21 mouse cellular contexts compared by ENCODE assay signal in the genomic region with DNA sequence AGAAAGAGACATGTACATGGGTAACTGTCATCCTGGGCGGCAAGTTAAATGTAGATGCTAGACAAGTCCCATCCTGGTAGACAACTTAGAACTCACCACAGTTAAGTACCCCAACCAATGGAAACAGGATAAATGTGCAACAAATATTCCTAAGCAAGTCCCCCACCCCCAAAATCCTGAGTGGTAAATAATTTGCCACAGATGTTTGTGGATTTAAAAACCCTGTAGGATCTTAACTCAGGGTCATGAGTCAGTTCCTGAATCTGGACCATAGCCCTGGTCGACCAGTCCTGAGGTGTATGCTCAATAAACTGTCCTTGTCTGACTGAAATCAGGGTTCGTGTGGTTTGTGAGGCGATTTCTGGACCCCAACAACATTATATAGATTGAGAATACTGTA. TPM values are rescaled to one million over a fixed set of nuclear protein-coding genes. Genes with fewer than 3 reads are reported as not detected.
DNase-seq lines count a peak whose midpoint lies in the region; ATAC-seq and TF ChIP-seq lines count a peak whose summit lies in the region.
"Had no signal": no experiment of that assay in that cellular context is flagged by ENCODE, and none has a peak within 500 bp of the region (broad histone marks: within the 10 kb centered on the region; RNA-seq: fewer than 3 reads in every experiment).

No protein-coding gene starts in this region.

- H3K36me3 ChIP-seq in kidney, adult 2 months (ENCODE audit: control insufficient read depth, insufficient read depth, low read length): no peaks in the 10 kb centered on the region
- H3K36me3 ChIP-seq in kidney, embryonic 15.5 days: no peaks in the 10 kb centered on the region
- H3K36me3 ChIP-seq: embryonic facial prominence, embryonic 13.5 days; embryonic facial prominence, embryonic 15.5 days; forebrain, embryonic 10.5 days; forebrain, embryonic 12.5 days had no signal

- TF ChIP-seq CTCF in kidney, adult 2 months (conservative IDR thresholded peaks at IDR 0.05; ENCODE audit: insufficient read depth, insufficient read length, low read depth, low read length): no peak

- no peaks in the 10 kb centered on the region for H3K4me1 ChIP-seq in kidney, adult 2 months (ENCODE audit: control insufficient read depth, insufficient read depth, low read length)
- H3K4me1 ChIP-seq in kidney, embryonic 15.5 days: no peaks in the 10 kb centered on the region
- H3K4me1 ChIP-seq: embryonic facial prominence, embryonic 13.5 days; embryonic facial prominence, embryonic 15.5 days; forebrain, embryonic 10.5 days; forebrain, embryonic 12.5 days had no signal

- WGBS in kidney, adult 2 months: 76% methylated on average over 4 of the region's 4 CpGs
- WGBS in kidney, embryonic 15.5 days: 89% methylated on average over 4 of the region's 4 CpGs

- H3K4me2 ChIP-seq in kidney, embryonic 15.5 days: no peak overlapping the region
- H3K4me2 ChIP-seq: embryonic facial prominence, embryonic 13.5 days; embryonic facial prominence, embryonic 15.5 days; forebrain, embryonic 12.5 days had no signal

- no peaks in the 10 kb centered on the region for H3K9me3 ChIP-seq in kidney, embryonic 15.5 days (replicated peaks)
- H3K9me3 ChIP-seq: embryonic facial prominence, embryonic 13.5 days; embryonic facial prominence, embryonic 15.5 days; forebrain, embryonic 10.5 days; forebrain, embryonic 12.5 days had no signal

- TF ChIP-seq POLR2A in kidney, adult 2 months (IDR thresholded peaks at IDR 0.05; ENCODE audit: low read depth, low read length): no peak

- no peaks in the 10 kb centered on the region for H3K27me3 ChIP-seq in kidney, adult 2 months (replicated peaks; ENCODE audit: control insufficient read depth, insufficient read depth, low read length)
- no peaks in the 10 kb centered on the region for H3K27me3 ChIP-seq in kidney, embryonic 15.5 days
- H3K27me3 ChIP-seq: embryonic facial prominence, embryonic 13.5 days; embryonic facial prominence, embryonic 15.5 days; forebrain, embryonic 12.5 days had no signal

- no peak overlapping the region for H3K9ac ChIP-seq in kidney, embryonic 15.5 days
- H3K9ac ChIP-seq: embryonic facial prominence, embryonic 13.5 days; embryonic facial prominence, embryonic 15.5 days; forebrain, embryonic 12.5 days had no signal

- H3K27ac ChIP-seq in kidney, adult 2 months (ENCODE audit: insufficient read depth, low read depth, low read length): peak overlapping the region; percentile 83
- no peak overlapping the region for H3K27ac ChIP-seq in kidney, embryonic 15.5 days
- H3K27ac ChIP-seq: embryonic facial prominence, embryonic 13.5 days; embryonic facial prominence, embryonic 15.5 days; forebrain, embryonic 10.5 days; forebrain, embryonic 12.5 days had no signal

- no peak for ATAC-seq in kidney, embryonic 15.5 days (replicated peaks; ENCODE audit: low FRiP score)
- ATAC-seq: forebrain, embryonic 14.5 days; forebrain, embryonic 16.5 days had no signal

- H3K4me3 ChIP-seq in kidney, adult 2 months (ENCODE audit: insufficient read depth, low read depth, low read length): no peak overlapping the region
- H3K4me3 ChIP-seq in kidney, embryonic 15.5 days (replicated peaks): no peak overlapping the region
- H3K4me3 ChIP-seq: embryonic facial prominence, embryonic 13.5 days; embryonic facial prominence, embryonic 15.5 days; erythroblast, embryonic 14.5 days; forebrain, embryonic 10.5 days; forebrain, embryonic 12.5 days had no signal

- DNase-seq in kidney, adult 2 months: peak; percentile 61
- DNase-seq in kidney, adult 18-20 months: no peak
- peak; percentile 58 for DNase-seq in kidney, adult 9 months
- DNase-seq: adrenal gland, adult 2 months; adrenal gland, postnatal 10 days; adrenal gland, postnatal 25 days; cerebellum, adult 11 months; cerebellum, adult 18-20 months; cerebellum, adult 8-10 months; cerebellum, adult 9-11 months; cerebellum, postnatal 14 days; cerebellum, postnatal 36 days; embryo, embryonic 11 days had no signal

RNA-seq across cellular contexts. Expression of a gene that starts 45.9 kb away (rescaled TPM):
- polyA plus RNA-seq in kidney, adult 2 months (2012; rRNA removed): 8.8 and 10.7 TPM in 2 replicates
- polyA plus RNA-seq in kidney, embryonic 15.5 days (2015; fragmentation: Nextera tagmentation; extraction: Ambion mirVana): 10.9 and 11.7 TPM in 2 replicates
